Mouse (Mus musculus): ENCODE data around the gene Eif2ak4.

- TF ChIP-seq CTCF (IDR thresholded peaks at IDR 0.05; ENCODE audit: extremely low read depth, insufficient read length, insufficient replicate concordance, low read depth, low read length) (no peak), POLR2A (IDR thresholded peaks at IDR 0.05; ENCODE audit: low read depth, low read length) (no peak)
These were observed 27.4 kb downstream of the Eif2ak4 start for GRCm38 (mm10) chr2:118415601-118416355.

Measured in small intestine, adult 2 months (tissue).